Mouse (Mus musculus) hindbrain, postnatal 0 days (tissue): Measurements from ENCODE around the gene Cox5a. TPM values are rescaled to one million over a fixed set of nuclear protein-coding genes. Genes with fewer than 3 reads are reported as not detected.
A peak's percentile ranks its signal among the peaks of the same experiment; 100 is the strongest.

Experiments
- ATAC-seq: fragments of 200-750 bp; cut with Nextera tagmentation; 2 replicates; pipeline ENCODE4 v1.8.0; 2017; ENCODE audit warnings: mild to moderate bottlenecking, moderate TSS enrichment, moderate library complexity
- DNase-seq: peaks from one replicate; pipeline ENCODE4 v3.0.0-alpha.2; 2015; ENCODE audit warnings: low spot score
- H3K27ac ChIP-seq: fragments of 300-500 bp; sonication (generic); 2 replicates; pipeline ENCODE4 v1.5.1; 2014; ENCODE audit warnings: mild to moderate bottlenecking
- H3K27me3 ChIP-seq: fragments of 300-500 bp; sonication (generic); 2 replicates; pipeline ENCODE4 v1.6.1; 2014; ENCODE audit warnings: low read length, mixed read lengths; ENCODE audit not compliant: insufficient read depth
- H3K36me3 ChIP-seq: fragments of 300-500 bp; sonication (generic); 2 replicates; pipeline ENCODE4 v1.6.1; 2014; ENCODE audit warnings: low read length, mixed read lengths; ENCODE audit not compliant: insufficient read depth
- H3K4me1 ChIP-seq: fragments of 300-500 bp; sonication (generic); 2 replicates; pipeline ENCODE4 v1.6.1; 2014; ENCODE audit warnings: antibody characterized with exemption, low read length, mixed read lengths; ENCODE audit not compliant: insufficient read depth
- H3K4me2 ChIP-seq: fragments of 300-500 bp; sonication (generic); 2 replicates; pipeline ENCODE4 v1.6.1; 2014; ENCODE audit warnings: low read depth, mild to moderate bottlenecking, low read length, moderate library complexity, mixed read lengths
- H3K4me3 ChIP-seq: fragments of 300-500 bp; sonication (generic); 2 replicates; pipeline ENCODE4 v1.5.1; 2014; ENCODE audit warnings: low read length
- H3K9ac ChIP-seq: fragments of 300-500 bp; sonication (generic); replicated peaks from 2 replicates; pipeline ENCODE4 v1.6.1; 2014; ENCODE audit warnings: mild to moderate bottlenecking, low read length, moderate library complexity, mixed read lengths
- H3K9me3 ChIP-seq: fragments of 300-500 bp; sonication (generic); 2 replicates; pipeline ENCODE4 v1.6.1; 2016; ENCODE audit warnings: low read length, mixed read lengths
- CTCF ChIP-seq: IDR thresholded peaks from 2 replicates; pipeline ENCODE4 v1.5.1; 2016; ENCODE audit warnings: antibody characterized with exemption, control low read depth, low read depth
- WGBS: fragments of 180-500 bp; shearing (Covaris S2); extraction: QIAGEN DNeasy Blood & Tissue Kit; methylation state at CpG from one replicate; pipeline ENCODE4 v1.1.7; 2014; 5-methylcytosine and 5-hydroxymethylcytosine counted together
- polyA plus RNA-seq: library from polyadenylated mRNA; unstranded; fragments of >200 nt; fragmentation: Nextera tagmentation; extraction: Ambion mirVana; gene quantifications from 2 replicates; pipeline ENCODE4 v1.2.1, GENCODE M21; 2015
- total RNA-seq: library from RNA; depleted of rRNA; stranded (reverse); fragments of >200 nt; gene quantifications from 2 replicates; pipeline ENCODE4 v1.2.3, GENCODE M21; 2014

The Cox5a gene
- total and polyA plus RNA-seq, 2 experiments from 2014 or later = 237 to 1,238 TPM

DNA sequence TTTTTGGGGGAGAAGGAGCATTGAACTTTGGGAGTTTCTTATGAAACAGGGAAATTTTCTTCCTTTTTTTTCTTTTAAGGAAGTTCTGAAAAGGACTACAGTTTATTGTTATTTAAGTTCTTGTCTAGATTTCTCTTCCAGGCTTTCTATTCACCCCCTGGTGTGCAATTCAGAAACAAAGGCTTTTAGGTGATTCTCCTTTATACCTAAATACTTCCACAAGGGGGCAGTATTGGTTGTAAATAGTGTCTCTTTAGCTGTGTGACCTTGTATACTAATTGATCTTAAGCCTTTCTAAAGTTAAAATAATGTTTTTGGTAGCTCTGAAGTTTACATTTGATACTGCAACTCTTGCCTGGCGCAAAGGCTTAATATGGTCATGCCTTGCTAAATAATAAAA is 2.7 kb downstream of the Cox5a start:
- WGBS = 83% methylated on average over 1 of the region's 1 CpGs
- no peak for ATAC-seq
- Histone ChIP-seq H3K4me3 (no peak overlapping the region), H3K36me3 (no peaks in the 10 kb centered on the region), H3K27me3 (no peaks in the 10 kb centered on the region), H3K27ac (no peak overlapping the region), H3K4me2 (no peak overlapping the region), H3K9ac (no peak overlapping the region), H3K9me3 (no peaks in the 10 kb centered on the region), H3K4me1 (peaks cover 10% of the 10 kb centered on the region; the same call in 1 of the 2 replicates)
- peak; percentile 69 for TF ChIP-seq CTCF
- peak; percentile 91 for DNase-seq

DNA sequence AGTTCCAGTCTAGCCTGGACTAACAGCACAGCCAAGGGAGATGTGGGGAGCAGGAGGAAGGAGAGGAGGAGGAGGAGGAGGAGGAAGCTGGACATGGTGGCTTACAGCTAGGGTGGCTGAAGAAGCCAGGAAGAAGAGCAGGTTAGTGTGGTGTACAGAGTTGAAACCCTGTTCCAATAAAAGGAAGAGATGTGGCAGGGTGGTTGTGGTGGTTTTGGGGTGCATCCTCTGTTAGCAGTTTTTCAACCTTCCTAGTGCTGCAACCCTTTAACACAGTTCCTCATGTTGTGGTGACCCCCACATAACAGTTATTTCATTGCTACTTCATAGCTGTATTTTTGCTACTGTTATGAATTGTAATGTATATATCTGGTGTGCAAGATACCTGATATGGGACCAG is 3.4 kb downstream of the Cox5a start:
- no peaks in the 10 kb centered on the region for H3K36me3 ChIP-seq
- ATAC-seq = no peak
- H3K27ac ChIP-seq = no peak overlapping the region
- DNase-seq = no peak
- no peaks in the 10 kb centered on the region for H3K27me3 ChIP-seq
- H3K4me1 ChIP-seq = peaks cover 10% of the 10 kb centered on the region; the same call in 1 of the 2 replicates
- H3K4me3 ChIP-seq = no peak overlapping the region
- H3K9ac ChIP-seq = 0 out of 2 replicates have a peak overlapping the region, but pooled peaks have one; percentile 2
- H3K9me3 ChIP-seq = no peaks in the 10 kb centered on the region
- no peak for TF ChIP-seq CTCF
- no peak overlapping the region for H3K4me2 ChIP-seq

DNA sequence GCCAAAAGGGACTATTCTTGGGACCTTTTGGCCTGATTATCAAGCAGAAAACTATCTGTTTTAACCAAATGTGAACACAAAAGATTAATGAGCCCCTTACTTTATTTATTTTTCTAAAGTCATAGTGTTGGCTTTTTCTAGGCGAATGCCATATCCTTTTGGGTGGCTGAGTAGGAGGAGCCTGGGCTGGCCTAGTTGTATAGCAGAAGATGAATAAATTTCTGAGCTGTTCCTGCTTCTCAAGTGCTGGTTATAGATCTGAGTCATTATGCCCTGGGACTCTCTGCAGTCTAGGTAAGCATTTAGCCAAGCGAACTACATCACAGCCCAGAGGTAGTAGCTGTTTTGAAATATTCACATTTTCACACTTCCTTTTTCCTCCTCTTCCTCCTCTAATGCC is 4.4 kb downstream of the Cox5a start:
- peaks cover 10% of the 10 kb centered on the region; the same call in 1 of the 2 replicates for H3K4me1 ChIP-seq
- H3K36me3 ChIP-seq = no peaks in the 10 kb centered on the region
- no peak overlapping the region for H3K9ac ChIP-seq
- no peak overlapping the region for H3K4me2 ChIP-seq
- 88% methylated on average over 2 of the region's 2 CpGs for WGBS
- H3K4me3 ChIP-seq = no peak overlapping the region
- no peaks in the 10 kb centered on the region for H3K9me3 ChIP-seq
- no peak overlapping the region for H3K27ac ChIP-seq
- ATAC-seq (no peak), DNase-seq (no peak)
- no peak for TF ChIP-seq CTCF
- no peaks in the 10 kb centered on the region for H3K27me3 ChIP-seq

DNA sequence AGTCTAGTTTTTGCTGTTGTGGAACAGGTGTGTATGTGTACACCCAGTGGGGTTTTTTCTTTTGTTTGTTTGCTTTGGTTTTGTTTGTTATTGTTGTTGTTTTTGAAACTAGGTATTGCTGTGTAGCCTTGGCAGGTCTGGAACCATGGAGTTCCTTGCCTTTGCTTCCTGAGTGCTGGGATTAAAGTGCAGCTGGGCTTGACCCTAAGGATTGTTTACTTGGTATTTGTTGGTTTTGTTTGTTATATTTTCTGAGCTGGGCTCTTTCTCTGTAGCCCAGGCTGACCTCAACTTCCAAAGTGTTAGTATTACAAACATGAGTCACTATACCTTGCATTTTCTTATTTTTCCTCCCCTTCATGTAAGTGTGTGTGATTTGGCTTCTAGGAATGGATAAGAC is 5.4 kb downstream of the Cox5a start:
- no peaks in the 10 kb centered on the region for H3K27me3 ChIP-seq
- H3K4me1 ChIP-seq = peaks cover 10% of the 10 kb centered on the region; the same call in 1 of the 2 replicates
- no peaks in the 10 kb centered on the region for H3K9me3 ChIP-seq
- DNase-seq (no peak), ATAC-seq (no peak)
- no peak overlapping the region for H3K9ac ChIP-seq
- peaks cover 7% of the 10 kb centered on the region; the same call in 1 of the 2 replicates for H3K36me3 ChIP-seq
- no peak overlapping the region for H3K27ac ChIP-seq
- H3K4me3 ChIP-seq = no peak overlapping the region
- no peak overlapping the region for H3K4me2 ChIP-seq
- TF ChIP-seq CTCF = no peak

DNA sequence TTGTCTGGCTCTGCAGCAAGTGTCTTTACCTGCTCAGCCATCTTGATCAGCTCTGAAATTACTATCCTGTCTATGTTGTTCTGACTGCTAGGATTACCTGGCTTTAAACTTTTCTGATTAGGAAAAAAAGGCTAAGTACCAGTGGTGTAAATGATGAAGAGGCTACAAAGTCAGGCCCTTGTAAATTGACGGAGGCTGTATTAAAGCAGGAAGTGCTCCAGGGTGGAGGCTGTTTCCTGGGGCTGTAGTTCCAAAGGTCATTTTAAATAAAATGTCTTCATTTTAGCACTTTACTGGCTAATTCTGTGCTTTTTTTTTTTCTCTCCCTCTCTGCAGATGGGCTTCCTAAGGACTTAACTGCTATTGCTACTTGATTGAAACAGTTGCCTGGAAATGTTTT is 10.9 kb downstream of the Cox5a start:
- Histone ChIP-seq H3K9me3 (no peaks in the 10 kb centered on the region), H3K36me3 (peaks cover 23% of the 10 kb centered on the region; the same call in 1 of the 2 replicates), H3K4me1 (no peaks in the 10 kb centered on the region), H3K4me2 (no peak overlapping the region), H3K9ac (no peak overlapping the region), H3K27ac (no peak overlapping the region), H3K27me3 (no peaks in the 10 kb centered on the region), H3K4me3 (no peak overlapping the region)
- DNase-seq (no peak), ATAC-seq (no peak)
- 87% methylated on average over 1 of the region's 1 CpGs for WGBS
- TF ChIP-seq CTCF = no peak

DNA sequence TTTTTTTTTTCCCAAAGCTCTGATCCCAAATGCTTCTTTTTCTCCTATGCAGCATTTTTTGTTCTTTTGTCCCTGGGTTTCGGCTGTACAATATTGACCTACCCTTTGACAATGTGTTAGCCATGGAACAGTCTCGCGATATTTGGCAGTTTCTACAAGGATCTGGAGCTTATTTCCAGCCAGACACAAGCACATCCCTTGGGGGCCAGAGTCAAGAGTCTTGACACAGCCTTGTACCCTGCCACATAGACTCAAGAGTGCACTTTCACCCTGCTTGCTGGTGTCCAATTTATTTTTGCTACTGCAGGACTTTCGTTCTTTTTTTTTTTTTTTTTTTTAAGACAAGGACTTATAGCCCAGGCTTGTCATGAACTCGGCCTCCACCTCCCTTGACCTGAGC is 15.3 kb downstream of the Cox5a start:
- Histone ChIP-seq H3K9me3 (no peaks in the 10 kb centered on the region), H3K9ac (peak overlapping the region; percentile 88; the same call in 1 of the 2 replicates), H3K4me1 (peaks cover 10% of the 10 kb centered on the region; the same call in 1 of the 2 replicates), H3K36me3 (peaks cover 35% of the 10 kb centered on the region), H3K27me3 (no peaks in the 10 kb centered on the region), H3K27ac (peak overlapping the region; percentile 80), H3K4me2 (peak overlapping the region; percentile 85), H3K4me3 (no peak overlapping the region; the same call in 1 of the 2 replicates)
- ATAC-seq (no peak), DNase-seq (no peak)
- TF ChIP-seq CTCF = no peak
- WGBS = 90% methylated on average over 5 of the region's 5 CpGs

DNA sequence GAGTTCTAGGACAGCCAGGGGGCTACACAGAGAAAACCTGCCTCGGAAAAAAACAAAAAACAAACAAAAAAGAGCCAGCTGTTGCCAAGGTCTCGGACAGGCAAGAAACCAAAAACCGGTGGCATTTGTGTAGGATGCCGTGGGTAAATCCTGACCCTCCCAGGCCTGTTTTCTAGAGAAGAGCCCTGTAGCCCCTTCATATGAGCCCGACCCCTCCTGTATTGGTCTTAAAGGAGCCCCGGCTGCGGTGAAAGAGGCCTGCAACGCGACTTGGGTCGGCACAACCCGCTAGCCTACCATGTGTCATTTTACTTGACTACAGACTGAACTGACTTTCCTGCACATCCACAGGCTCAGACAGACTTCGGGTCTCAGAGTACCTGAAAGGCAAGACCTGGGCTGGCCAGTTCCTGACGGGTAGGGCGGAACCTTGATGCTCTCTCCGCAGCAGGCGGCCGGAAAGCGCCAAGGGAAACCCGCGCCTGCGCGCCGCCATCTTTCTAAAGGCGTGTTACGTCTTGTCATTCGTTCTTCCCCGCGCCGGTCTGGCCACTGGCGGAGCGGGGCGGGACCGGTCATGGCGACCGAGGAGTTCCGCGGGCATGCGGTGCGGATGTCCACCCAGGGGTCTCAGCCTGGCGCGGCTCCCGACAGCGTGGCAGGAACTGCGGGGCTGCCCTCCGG is 16.1 kb downstream of the Cox5a start, which contains the start of gene Fam219b:
Gene Fam219b, plus strand, starts transcription at position 485 of the 684 bp plus-strand sequence.
- no peak for TF ChIP-seq CTCF
- 2% methylated on average over 45 of the region's 45 CpGs for WGBS

More for the DNA sequence above, 16.1 kb downstream of the Cox5a start, which contains the start of gene Fam219b:
- Histone ChIP-seq H3K9me3 (no peaks in the 10 kb centered on the region), H3K27ac (peak within 1 kb of the TSS; percentile 80), H3K4me2 (peak within 1 kb of the TSS; percentile 85), H3K9ac (peak within 1 kb of the TSS; percentile 88), H3K4me1 (peaks cover 10% of the 10 kb centered on the region; the same call in 1 of the 2 replicates), H3K36me3 (peaks cover 29% of the 10 kb centered on the region), H3K4me3 (peak within 1 kb of the TSS; percentile 68), H3K27me3 (no peaks in the 10 kb centered on the region)
- DNase-seq = peak; percentile 95
- ATAC-seq = peak; percentile 92
